Mouse (Mus musculus): Measurements from ENCODE around the gene Lhfpl3. TPM values are rescaled to one million over a fixed set of nuclear protein-coding genes. Genes with fewer than 3 reads are reported as not detected.

Lhfpl3 gene
- total RNA-seq, 2 experiments from 2014 or later: 13.1 to 13.3 TPM

Small RNA genes within 50 kb of the gene (microRNA-seq; reads per million reads assigned to microRNA genes)
- 0 reads per million in 2 experiments for gene Gm28022
- 0 reads per million in 2 experiments for gene Gm44363

Other genes with a start within 250 kb of the Lhfpl3 start
- 10 to 100 TPM; 19.7 to 20.8 TPM for gene Orc5, start 195.6 kb upstream of the Lhfpl3 start, total RNA-seq (2021)